In the genomic region with DNA sequence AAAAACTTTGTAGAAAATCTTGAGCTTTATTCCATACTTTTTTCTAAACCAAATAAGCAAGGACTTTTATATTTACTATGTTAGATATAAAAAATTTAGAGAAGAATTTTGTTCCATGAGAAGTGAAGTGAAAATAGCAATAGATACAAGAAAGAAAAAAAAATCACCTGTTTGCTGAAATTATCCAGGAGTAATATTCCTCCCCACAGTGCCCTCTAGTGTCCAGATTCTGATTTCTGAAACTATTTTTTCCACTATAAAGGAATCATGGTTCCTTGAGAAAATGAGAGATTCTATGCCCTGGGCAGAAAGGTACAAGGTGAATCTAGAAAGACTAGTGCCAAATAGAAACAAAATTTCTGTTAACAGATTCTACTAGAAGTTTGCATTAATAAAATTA, we compare ENCODE assay signal across 11 mouse cellular contexts.
DNase-seq lines count a peak whose midpoint lies in the region; ATAC-seq and TF ChIP-seq lines count a peak whose summit lies in the region.
"Had no signal": no experiment of that assay in that cellular context is flagged by ENCODE, and none has a peak within 500 bp of the region (broad histone marks: within the 10 kb centered on the region; RNA-seq: fewer than 3 reads in every experiment).

No protein-coding gene starts in this region.

- H3K9ac ChIP-seq in lung, postnatal 0 days (replicated peaks; ENCODE audit: low read depth): no peak overlapping the region
- H3K9ac ChIP-seq: forebrain, embryonic 13.5 days; liver, embryonic 13.5 days had no signal

- H3K4me2 ChIP-seq in lung, postnatal 0 days (replicated peaks; ENCODE audit: low read depth, low read length): no peak overlapping the region
- H3K4me2 ChIP-seq: forebrain, embryonic 13.5 days; liver, embryonic 13.5 days had no signal

- H3K4me3 ChIP-seq in kidney, adult 2 months (ENCODE audit: insufficient read depth, low read depth, low read length): no peak overlapping the region
- no peak overlapping the region for H3K4me3 ChIP-seq in lung, postnatal 0 days (ENCODE audit: low read depth, low read length)
- H3K4me3 ChIP-seq: forebrain, embryonic 13.5 days; liver, embryonic 13.5 days had no signal

- TF ChIP-seq EP300 in lung, postnatal 0 days (IDR thresholded peaks at IDR 0.05): no peak

- no peaks in the 10 kb centered on the region for H3K9me3 ChIP-seq in lung, postnatal 0 days (ENCODE audit: low read length)
- H3K9me3 ChIP-seq: forebrain, embryonic 13.5 days; liver, embryonic 13.5 days had no signal

- no peaks in the 10 kb centered on the region for H3K27me3 ChIP-seq in kidney, adult 2 months (replicated peaks; ENCODE audit: control insufficient read depth, insufficient read depth, low read length)
- no peaks in the 10 kb centered on the region for H3K27me3 ChIP-seq in lung, postnatal 0 days (replicated peaks; ENCODE audit: insufficient read depth, low read length)
- H3K27me3 ChIP-seq: forebrain, embryonic 13.5 days; liver, embryonic 13.5 days had no signal

- H3K27ac ChIP-seq in kidney, adult 2 months (ENCODE audit: insufficient read depth, low read depth, low read length): no peak overlapping the region
- H3K27ac ChIP-seq in lung, postnatal 0 days (ENCODE audit: low read length): no peak overlapping the region
- H3K27ac ChIP-seq: forebrain, embryonic 13.5 days; liver, embryonic 13.5 days had no signal

- no peak for TF ChIP-seq CTCF in kidney, adult 2 months (conservative IDR thresholded peaks at IDR 0.05; ENCODE audit: insufficient read depth, insufficient read length, low read depth, low read length)
- peak; percentile 40 for TF ChIP-seq CTCF in lung, postnatal 0 days (IDR thresholded peaks at IDR 0.05)

- no peak for ATAC-seq in cerebellum, adult (ENCODE audit: insufficient number of reproducible peaks, low FRiP score, low TSS enrichment)
- no peak for ATAC-seq in lung, postnatal 0 days
- ATAC-seq: forebrain, embryonic 13.5 days had no signal

- no peaks in the 10 kb centered on the region for H3K36me3 ChIP-seq in kidney, adult 2 months (ENCODE audit: control insufficient read depth, insufficient read depth, low read length)
- no peaks in the 10 kb centered on the region for H3K36me3 ChIP-seq in lung, postnatal 0 days (ENCODE audit: insufficient read depth, low read length)
- H3K36me3 ChIP-seq: liver, embryonic 13.5 days had no signal

- no peak for TF ChIP-seq POLR2A in kidney, adult 2 months (IDR thresholded peaks at IDR 0.05; ENCODE audit: low read depth, low read length)

- H3K4me1 ChIP-seq in kidney, adult 2 months (ENCODE audit: control insufficient read depth, insufficient read depth, low read length): no peaks in the 10 kb centered on the region
- H3K4me1 ChIP-seq in lung, postnatal 0 days (ENCODE audit: insufficient read depth, low read depth, low read length): no peaks in the 10 kb centered on the region
- H3K4me1 ChIP-seq: forebrain, embryonic 13.5 days; liver, embryonic 13.5 days had no signal

- peak; percentile 39 to 63 for DNase-seq in cerebellum, postnatal 10 days
- peak; percentile 10 for DNase-seq in kidney, adult 2 months
- no peak for DNase-seq in kidney, postnatal 14 days
- peak; percentile 20 for DNase-seq in lung, postnatal 0 days (ENCODE audit: low spot score)
- no peak for DNase-seq in lung, postnatal 25 days (ENCODE audit: low spot score)
- DNase-seq in retina, adult 2 months (ENCODE audit: low read depth, low spot score): peak; percentile 4
- no peak for DNase-seq in right cerebral cortex, postnatal 25 days
- DNase-seq: heart, postnatal 4 days; liver, embryonic 13.5 days had no signal

Comparison
In these comparisons a context has a peak if more than half of its experiments do, and no peak if none do; other contexts are left out.
1. DNase-seq: peak in cerebellum, postnatal 10 days (2 of 2), kidney, adult 2 months (single experiment), lung, postnatal 0 days (single experiment) and retina, adult 2 months (single experiment); none in kidney, postnatal 14 days (single experiment), lung, postnatal 25 days (single experiment) and right cerebral cortex, postnatal 25 days (single experiment).